Mouse (Mus musculus) ES-CJ7 (cell line): ENCODE results near the gene Tsc22d3.
"Not testable (repeated sequence)": the region's sequence is repeated elsewhere in the genome, so short reads cannot be mapped to it uniquely, and the experiment has no call there.

Source experiments
- DNase-seq: peaks from one replicate; pipeline ENCODE4 v3.0.0; 2011; ENCODE audit warnings: low read depth, low spot score

The Tsc22d3 gene

GRCm38 (mm10) chrX:140565759-140566158 is 34.7 kb downstream of the Tsc22d3 start:
- DNase-seq, result no peak

GRCm38 (mm10) chrX:140565212-140565611 is 35.2 kb downstream of the Tsc22d3 start:
- DNase-seq, result no peak

GRCm38 (mm10) chrX:140564777-140565176 is 35.7 kb downstream of the Tsc22d3 start:
- DNase-seq, result no peak

GRCm38 (mm10) chrX:140558176-140558844 is 42.1 kb downstream of the Tsc22d3 start:
- no peak for DNase-seq

- no peak for DNase-seq
Measured at GRCm38 (mm10) chrX:140555965-140556364, 44.5 kb downstream of the Tsc22d3 start.

GRCm38 (mm10) chrX:140555423-140555822 is 45.0 kb downstream of the Tsc22d3 start:
- no peak for DNase-seq

GRCm38 (mm10) chrX:140547660-140548419 is 52.6 kb downstream of the Tsc22d3 start:
- no peak for DNase-seq

- DNase-seq, result peak; percentile 66
Measured at GRCm38 (mm10) chrX:140544737-140545136, 55.7 kb downstream of the Tsc22d3 start.

- DNase-seq, result peak; percentile 41
Measured at GRCm38 (mm10) chrX:140542938-140543673, 57.4 kb downstream of the Tsc22d3 start.

- DNase-seq, result no peak
Measured at GRCm38 (mm10) chrX:140542474-140542845, 58.0 kb downstream of the Tsc22d3 start.

GRCm38 (mm10) chrX:140541711-140542473 is 58.6 kb downstream of the Tsc22d3 start:
- DNase-seq, result no peak

- no peak for DNase-seq
Measured at GRCm38 (mm10) chrX:140540500-140541114, 59.9 kb downstream of the Tsc22d3 start.

GRCm38 (mm10) chrX:140539831-140540230 is 60.6 kb downstream of the Tsc22d3 start:
- DNase-seq, result not testable (repeated sequence)

- DNase-seq, result no peak
Measured at GRCm38 (mm10) chrX:140539111-140539680, 61.3 kb downstream of the Tsc22d3 start.

- no peak for DNase-seq
Measured at GRCm38 (mm10) chrX:140538649-140539048, 61.8 kb downstream of the Tsc22d3 start.

- no peak for DNase-seq
Measured at GRCm38 (mm10) chrX:140537662-140538061, 62.8 kb downstream of the Tsc22d3 start.

- no peak for DNase-seq
Measured at GRCm38 (mm10) chrX:140535487-140535886, 65.0 kb downstream of the Tsc22d3 start.

GRCm38 (mm10) chrX:140534306-140534705 is 66.2 kb downstream of the Tsc22d3 start:
- DNase-seq, result no peak

- no peak for DNase-seq
Measured at GRCm38 (mm10) chrX:140532325-140532724, 68.1 kb downstream of the Tsc22d3 start.

GRCm38 (mm10) chrX:140531356-140531755 is 69.1 kb downstream of the Tsc22d3 start:
- DNase-seq, result no peak

GRCm38 (mm10) chrX:140530632-140531031 is 69.8 kb downstream of the Tsc22d3 start:
- no peak for DNase-seq
